Mouse (Mus musculus) erythroblast, adult 5-6 weeks (primary cell): ENCODE results near the gene Clip2. TPM values are rescaled to one million over a fixed set of nuclear protein-coding genes. Genes with fewer than 3 reads are reported as not detected.
"Not testable (repeated sequence)": the region's sequence is repeated elsewhere in the genome, so short reads cannot be mapped to it uniquely, and the experiment has no call there.

ENCODE experiments used
- ATAC-seq: replicated peaks from 2 replicates; pipeline ENCODE4 v1.8.0; 2016; ENCODE audit warnings: moderate number of reproducible peaks, mild to moderate bottlenecking, moderate TSS enrichment, inconsistent platforms; ENCODE audit not compliant: poor library complexity, low FRiP score, severe bottlenecking
- total RNA-seq, 2 experiments: library from RNA; stranded (forward) in 1 of 2; stranded (reverse) in 1 of 2; fragments of 150-400 nt in 1 of 2; fragments of 200-764, 138-1000 nt in 1 of 2; gene quantifications; 2 replicates each; pipeline versions ENCODE4 v1.2.3 to v1.2.4; 2015 to 2017; ENCODE audit warnings: low replicate concordance in 2 of 2

The Clip2 gene
- total RNA-seq, 2 experiments from 2014 or later = 0.96 to 2.1 TPM

- ATAC-seq = no peak
Observed at GRCm38 (mm10) chr5:134495796-134496195, 56.4 kb downstream of the Clip2 start.

DNA sequence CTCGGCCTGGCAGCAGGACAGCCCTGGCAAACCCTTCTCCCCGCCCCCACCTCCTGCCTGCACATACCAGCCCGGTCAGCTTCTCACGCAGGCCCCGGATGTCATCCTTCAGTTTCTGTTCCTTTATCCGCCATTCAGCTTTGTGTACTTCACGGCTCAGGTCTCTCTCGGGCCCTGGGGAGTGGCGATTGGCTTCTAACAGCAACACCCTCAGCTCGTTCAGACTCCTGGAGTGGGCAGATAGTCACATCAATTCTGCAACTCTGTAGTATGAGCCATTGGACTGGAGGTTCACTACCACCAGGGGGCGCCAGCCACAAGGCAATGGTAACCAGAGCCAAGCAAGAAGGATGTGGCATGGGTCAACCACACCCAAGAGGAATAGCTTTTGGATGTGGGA, 58.1 kb downstream of the Clip2 start:
- ATAC-seq = peak; percentile 67

- no peak for ATAC-seq
Observed at GRCm38 (mm10) chr5:134492956-134493355, 59.3 kb downstream of the Clip2 start.

DNA sequence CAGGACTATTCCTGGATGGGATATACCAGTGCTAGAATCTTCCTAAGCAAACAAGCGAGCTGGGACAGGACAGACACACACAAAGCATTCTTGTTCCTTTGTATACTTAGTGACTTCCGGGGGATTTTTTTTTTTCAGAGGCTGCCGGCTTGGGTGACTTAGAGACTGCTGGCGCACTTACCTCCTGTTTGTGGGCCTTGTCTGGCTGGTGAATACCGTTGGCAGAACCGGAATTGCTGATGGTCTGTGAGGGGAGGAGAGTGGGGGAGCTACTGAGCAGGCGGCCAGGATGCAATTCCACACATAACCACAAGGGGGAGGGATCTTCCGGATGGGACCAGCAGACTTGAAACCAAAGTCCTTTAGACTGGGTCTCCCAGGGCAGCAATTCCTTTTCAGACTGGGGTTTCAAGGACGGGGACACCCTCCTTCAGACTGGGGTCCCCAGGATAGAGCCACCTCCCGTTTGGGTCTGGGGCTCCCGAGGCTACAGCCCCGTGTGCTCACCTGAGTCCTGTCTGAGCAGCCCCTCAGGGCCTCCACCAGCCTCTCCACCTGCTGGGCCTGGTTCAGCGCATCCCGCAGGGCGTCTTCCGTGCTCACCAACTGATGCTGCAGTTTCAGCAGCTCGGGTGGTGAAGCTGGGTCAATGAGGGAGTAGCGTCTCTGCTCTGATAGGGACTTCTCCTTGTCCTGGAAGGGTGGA, 60.4 kb downstream of the Clip2 start:
- ATAC-seq = peak; percentile 66

DNA sequence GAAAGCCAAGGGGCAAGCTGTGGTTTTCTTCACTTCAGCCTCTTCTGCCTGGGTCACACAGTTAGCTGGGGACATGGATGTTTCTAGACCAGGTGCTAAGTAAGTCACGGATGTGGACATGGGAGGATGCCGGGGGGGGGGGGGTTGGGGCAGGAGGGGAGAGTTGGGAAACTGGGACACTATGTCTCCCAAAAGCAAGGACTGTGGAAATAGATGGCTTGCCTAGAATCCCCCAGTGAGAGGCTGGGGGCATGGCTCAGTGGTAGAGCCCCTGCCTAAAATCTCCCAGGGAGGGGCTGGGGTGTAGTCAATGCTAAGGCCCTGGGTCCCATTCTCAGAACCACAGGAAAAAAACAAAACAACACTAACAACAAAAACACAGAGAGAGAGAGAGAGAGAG, 61.0 kb downstream of the Clip2 start:
- no peak for ATAC-seq

GRCm38 (mm10) chr5:134490465-134490864, 61.8 kb downstream of the Clip2 start:
- ATAC-seq = no peak

GRCm38 (mm10) chr5:134489583-134489982, 62.7 kb downstream of the Clip2 start:
- no peak for ATAC-seq

GRCm38 (mm10) chr5:134488596-134488995, 63.6 kb downstream of the Clip2 start:
- ATAC-seq = no peak

GRCm38 (mm10) chr5:134488042-134488441, 64.2 kb downstream of the Clip2 start:
- ATAC-seq = no peak

DNA sequence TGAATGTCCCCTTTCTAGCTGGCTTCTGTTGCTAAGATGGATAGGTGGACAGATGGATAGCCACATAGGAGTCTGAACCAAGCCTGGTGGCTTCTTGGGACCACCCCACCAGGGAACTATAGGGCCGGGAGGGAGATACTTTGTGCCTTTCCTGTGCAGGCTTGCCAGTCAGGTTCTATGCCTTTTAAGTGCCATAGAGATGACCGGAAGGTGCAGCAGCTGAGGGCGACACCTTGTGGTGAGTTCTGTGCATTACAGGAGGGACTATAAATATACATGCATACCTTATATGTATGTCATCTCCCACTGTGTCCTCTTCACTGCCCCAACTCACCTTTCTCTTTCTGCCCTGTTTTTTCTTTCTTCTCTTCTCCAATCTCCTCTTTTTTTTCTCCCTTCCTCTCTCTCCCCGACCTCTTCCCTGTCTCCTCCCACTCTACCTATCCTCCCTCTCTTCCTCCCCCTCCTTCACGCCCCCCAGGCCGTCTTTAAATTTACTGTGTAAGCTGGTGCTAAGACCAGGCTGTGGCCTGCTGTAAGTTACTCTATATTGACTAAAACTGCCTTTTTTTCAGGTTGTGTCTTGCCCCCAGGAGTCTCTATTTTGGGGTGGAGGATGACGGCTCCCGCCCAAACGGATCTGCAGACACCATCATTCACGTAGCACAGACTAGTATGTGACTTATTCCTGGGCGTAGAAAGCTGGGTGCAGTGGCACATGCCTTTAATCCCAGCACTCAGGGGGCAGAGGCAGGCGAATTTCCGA, 66.2 kb downstream of the Clip2 start:
- ATAC-seq = peak; percentile 83

- ATAC-seq = no peak; the same call in 1 of the 2 replicates
Observed at GRCm38 (mm10) chr5:134485183-134485730, 67.0 kb downstream of the Clip2 start.

- ATAC-seq = no peak
Observed at GRCm38 (mm10) chr5:134483291-134483690, 68.9 kb downstream of the Clip2 start.

DNA sequence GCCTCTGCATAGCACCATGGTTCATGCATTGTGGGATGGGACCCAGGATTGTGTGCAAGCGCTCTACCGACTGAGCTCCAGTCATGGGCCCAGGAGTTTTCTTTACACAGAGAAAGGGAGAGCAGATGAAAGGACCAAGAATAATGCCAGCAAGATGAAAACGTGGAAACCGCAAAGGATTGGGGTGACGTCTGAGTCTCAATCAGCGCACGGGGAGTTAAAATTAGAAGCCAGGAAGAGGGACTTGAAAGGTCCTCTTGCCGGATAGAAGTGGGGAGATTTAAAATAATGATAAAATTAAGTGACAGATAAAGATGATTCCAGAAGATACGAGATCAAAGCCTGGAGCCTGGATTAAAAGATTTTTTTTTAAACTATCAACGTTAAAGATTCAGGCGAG, 69.9 kb downstream of the Clip2 start:
- no peak for ATAC-seq

- not testable (repeated sequence) for ATAC-seq
Observed at GRCm38 (mm10) chr5:134478886-134479285, 73.3 kb downstream of the Clip2 start.

GRCm38 (mm10) chr5:134475686-134476085, 76.5 kb downstream of the Clip2 start:
- not testable (repeated sequence) for ATAC-seq

DNA sequence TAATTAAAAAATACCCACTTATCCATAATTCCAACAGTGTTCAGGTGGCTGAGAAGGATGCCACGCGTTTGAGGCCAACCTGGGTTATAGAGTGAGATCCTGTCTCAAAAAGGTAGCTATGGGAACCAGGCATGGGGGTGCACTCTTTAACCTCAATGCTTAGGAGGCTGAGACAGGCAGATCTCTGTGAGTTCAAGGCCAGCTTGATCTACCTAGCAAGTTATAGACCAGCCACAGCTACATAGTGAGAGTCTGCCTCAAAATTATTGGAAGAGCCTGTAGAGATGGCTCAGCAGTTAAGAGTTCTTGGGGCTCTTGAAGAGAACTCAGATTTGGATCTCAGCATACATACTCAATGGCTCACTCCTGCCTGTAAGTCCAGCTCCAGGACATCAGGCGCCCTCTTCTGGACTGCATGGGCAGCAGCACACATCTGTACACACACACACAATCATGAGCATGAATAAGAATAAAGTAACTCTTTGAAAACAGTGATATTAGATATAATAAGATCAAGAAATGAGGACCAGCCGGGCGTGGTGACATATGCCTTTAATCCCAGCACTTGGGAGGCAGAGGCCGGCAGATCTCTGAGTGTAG, 77.1 kb downstream of the Clip2 start:
- ATAC-seq = no peak

- peak; percentile 65; the same call in 1 of the 2 replicates for ATAC-seq
Observed at GRCm38 (mm10) chr5:134473902-134474301, 78.3 kb downstream of the Clip2 start.

- ATAC-seq = no peak
Observed at GRCm38 (mm10) chr5:134470538-134471169, 81.6 kb downstream of the Clip2 start.

- no peak for ATAC-seq
Observed at GRCm38 (mm10) chr5:134469559-134470150, 82.6 kb downstream of the Clip2 start.
